Mouse (Mus musculus) B cell, adult 2 months (primary cell): ENCODE results near the gene Gm10639.
"Not testable (repeated sequence)": the region's sequence is repeated elsewhere in the genome, so short reads cannot be mapped to it uniquely, and the experiment has no call there.

Experiments used
- DNase-seq, 2 experiments: peaks; one replicate each; pipeline ENCODE4 v3.0.0; 2022

Gene Gm10639

GRCm38 (mm10) chr9:78348206-78349004 is 58.7 kb downstream of the Gm10639 start:
- not testable (repeated sequence) for DNase-seq

- DNase-seq = not testable (repeated sequence)
These were observed 59.4 kb downstream of the Gm10639 start for GRCm38 (mm10) chr9:78349141-78349540.

- not testable (repeated sequence) for DNase-seq
These were observed 60.3 kb downstream of the Gm10639 start for GRCm38 (mm10) chr9:78350007-78350406.

- DNase-seq = no peak
These were observed 61.9 kb downstream of the Gm10639 start for GRCm38 (mm10) chr9:78351504-78352220.
